In genomic region chr14:122017958-122018357, GRCm38 (mm10) we compare ENCODE assay signal across 19 mouse cellular contexts. TPM values are rescaled to one million over a fixed set of nuclear protein-coding genes. Genes with fewer than 3 reads are reported as not detected.
"Had no signal": no experiment of that assay in that cellular context is flagged by ENCODE, and none has a peak within 500 bp of the region (broad histone marks: within the 10 kb centered on the region; RNA-seq: fewer than 3 reads in every experiment).

No protein-coding gene starts in this region.

- H3K27me3 ChIP-seq: intestine, embryonic 15.5 days; kidney, embryonic 15.5 days; limb, embryonic 12.5 days; liver, embryonic 13.5 days; midbrain, embryonic 13.5 days; neural tube, embryonic 12.5 days had no signal

- H3K27ac ChIP-seq: intestine, embryonic 15.5 days; kidney, embryonic 15.5 days; layer of hippocampus, adult 2 months; limb, embryonic 12.5 days; liver, embryonic 13.5 days; midbrain, embryonic 13.5 days; neural tube, embryonic 12.5 days; stomach, postnatal 0 days had no signal

- DNase-seq: kidney, adult 18-20 months; kidney, postnatal 25 days; liver; liver, embryonic 13.5 days; liver, postnatal 0 days; lung, postnatal 36 days; retina, postnatal 1 day; right cerebral cortex, postnatal 4 days; spleen, adult 18-20 months; thymus, postnatal 4 days had no signal

- H3K9ac ChIP-seq: intestine, embryonic 15.5 days; kidney, embryonic 15.5 days; limb, embryonic 12.5 days; liver, embryonic 13.5 days; liver, postnatal 0 days; midbrain, embryonic 13.5 days; neural tube, embryonic 12.5 days had no signal

- H3K4me2 ChIP-seq: intestine, embryonic 15.5 days; kidney, embryonic 15.5 days; limb, embryonic 12.5 days; liver, embryonic 13.5 days; midbrain, embryonic 13.5 days; neural tube, embryonic 12.5 days had no signal

- H3K9me3 ChIP-seq: intestine, embryonic 15.5 days; kidney, embryonic 15.5 days; limb, embryonic 12.5 days; liver, embryonic 13.5 days; midbrain, embryonic 13.5 days; neural tube, embryonic 12.5 days had no signal

- H3K4me3 ChIP-seq: intestine, embryonic 15.5 days; kidney, embryonic 15.5 days; layer of hippocampus, adult 2 months; limb, embryonic 12.5 days; liver, embryonic 13.5 days; midbrain, embryonic 13.5 days; myocyte; neural tube, embryonic 12.5 days had no signal

- ATAC-seq: intestine, embryonic 15.5 days; liver, postnatal 0 days; midbrain, embryonic 13.5 days had no signal

- H3K4me1 ChIP-seq: intestine, embryonic 15.5 days; midbrain, embryonic 13.5 days; neural tube, embryonic 12.5 days had no signal

RNA-seq across cellular contexts. Expression of gene Timm8a2, which starts 16.5 kb away (rescaled TPM):
- polyA plus RNA-seq: intestine, embryonic 15.5 days; kidney, embryonic 15.5 days; limb, embryonic 12.5 days; liver, embryonic 13.5 days; liver, postnatal 0 days; lung, embryonic 16.5 days; midbrain, embryonic 13.5 days; myocyte; neural tube, embryonic 12.5 days; stomach, postnatal 0 days had no signal
